Mouse (Mus musculus) cerebellum, adult 2 months (tissue): ENCODE data around the gene Tmem92.

Experiments used
- CTCF ChIP-seq: fragments of 200-500 bp; IDR thresholded peaks from 2 replicates; pipeline ENCODE4 v1.5.1; 2011; ENCODE audit warnings: low read depth, mild to moderate bottlenecking, control low read depth, low read length, moderate library complexity, borderline replicate concordance; ENCODE audit not compliant: insufficient read depth
- POLR2A ChIP-seq: fragments of 200-500 bp; IDR thresholded peaks from 2 replicates; pipeline ENCODE4 v1.6.1; 2011; ENCODE audit warnings: low read length, control low read depth, borderline replicate concordance; ENCODE audit not compliant: insufficient read depth

GRCm38 (mm10) chr11:94732773-94733172 lies 49.7 kb downstream of the Tmem92 start:
- TF ChIP-seq CTCF (0 out of 2 replicates have a peak, but pooled peaks have one; percentile 1), POLR2A (no peak)
